Mouse (Mus musculus) hindbrain, embryonic 14.5 days (tissue): ENCODE results near the gene St3gal3. TPM values are rescaled to one million over a fixed set of nuclear protein-coding genes. Genes with fewer than 3 reads are reported as not detected.

Experiments
- ATAC-seq: fragments of 200-750 bp; cut with Nextera tagmentation; 2 replicates; pipeline ENCODE4 v1.8.0; 2017; ENCODE audit warnings: moderate number of reproducible peaks, mild to moderate bottlenecking, moderate TSS enrichment, moderate library complexity; ENCODE audit not compliant: low FRiP score
- DNase-seq: peaks from one replicate; pipeline ENCODE4 v3.0.0-alpha.2; 2015; ENCODE audit warnings: low spot score
- H3K27ac ChIP-seq: fragments of 300-500 bp; sonication (generic); 2 replicates; pipeline ENCODE4 v1.5.1; 2014; ENCODE audit warnings: mild to moderate bottlenecking, moderate library complexity
- H3K27me3 ChIP-seq: fragments of 300-500 bp; sonication (generic); 2 replicates; pipeline ENCODE4 v1.6.1; 2014; ENCODE audit warnings: mild to moderate bottlenecking, low read length, mixed read lengths; ENCODE audit not compliant: control insufficient read depth, insufficient read depth
- H3K36me3 ChIP-seq: fragments of 300-500 bp; sonication (generic); replicated peaks from 2 replicates; pipeline ENCODE4 v1.6.1; 2014; ENCODE audit not compliant: control insufficient read depth, insufficient read depth
- H3K4me1 ChIP-seq: fragments of 300-500 bp; sonication (generic); replicated peaks from 2 replicates; pipeline ENCODE4 v1.6.1; 2014; ENCODE audit warnings: antibody characterized with exemption, low read length, mixed read lengths; ENCODE audit not compliant: control insufficient read depth, insufficient read depth
- H3K4me2 ChIP-seq: fragments of 300-500 bp; sonication (generic); replicated peaks from 2 replicates; pipeline ENCODE4 v1.6.1; 2014; ENCODE audit warnings: mild to moderate bottlenecking, moderate library complexity
- H3K4me3 ChIP-seq: fragments of 300-500 bp; sonication (generic); replicated peaks from 2 replicates; pipeline ENCODE4 v1.5.1; 2014; ENCODE audit warnings: mild to moderate bottlenecking, low read length
- H3K9ac ChIP-seq: fragments of 300-500 bp; sonication (generic); 2 replicates; pipeline ENCODE4 v1.6.1; 2014
- H3K9me3 ChIP-seq: fragments of 300-500 bp; sonication (generic); 2 replicates; pipeline ENCODE4 v1.6.1; 2016; ENCODE audit warnings: low read length; ENCODE audit not compliant: control insufficient read depth
- WGBS: fragments of 180-500 bp; shearing (Covaris S2); extraction: QIAGEN DNeasy Blood & Tissue Kit; methylation state at CpG from one replicate; pipeline ENCODE4 v1.1.7; 2014; 5-methylcytosine and 5-hydroxymethylcytosine counted together
- polyA plus RNA-seq: library from polyadenylated mRNA; unstranded; fragments of >200 nt; fragmentation: Nextera tagmentation; extraction: Ambion mirVana; gene quantifications from 2 replicates; pipeline ENCODE4 v1.2.1, GENCODE M21; 2014

St3gal3 gene
- polyA plus RNA-seq, 1 experiment from 2014 or later: 11.5 TPM

- H3K36me3 ChIP-seq: peaks cover 51% of the 10 kb centered on the region
- H3K4me3 ChIP-seq: peak overlapping the region; percentile 13
- H3K27me3 ChIP-seq: no peaks in the 10 kb centered on the region
- 47% methylated on average over 8 of the region's 8 CpGs for WGBS
- H3K9me3 ChIP-seq: no peaks in the 10 kb centered on the region
- H3K4me1 ChIP-seq: peaks cover 49% of the 10 kb centered on the region
- H3K4me2 ChIP-seq: peak overlapping the region; percentile 52
- H3K27ac ChIP-seq: peak overlapping the region; percentile 78
- ATAC-seq (peak; percentile 77), DNase-seq (peak; percentile 50)
- peak overlapping the region; percentile 38 for H3K9ac ChIP-seq
These were observed 225.8 kb downstream of the St3gal3 start for GRCm38 (mm10) chr4:117908834-117909453.

GRCm38 (mm10) chr4:117906196-117906595 lies 228.5 kb downstream of the St3gal3 start:
- H3K4me3 ChIP-seq: no peak overlapping the region
- DNase-seq (no peak), ATAC-seq (no peak)
- no peak overlapping the region for H3K27ac ChIP-seq
- H3K9me3 ChIP-seq: no peaks in the 10 kb centered on the region
- H3K27me3 ChIP-seq: no peaks in the 10 kb centered on the region
- 86% methylated on average over 3 of the region's 3 CpGs for WGBS
- peaks cover 30% of the 10 kb centered on the region for H3K4me1 ChIP-seq
- H3K4me2 ChIP-seq: no peak overlapping the region
- H3K36me3 ChIP-seq: peaks cover 65% of the 10 kb centered on the region
- no peak overlapping the region for H3K9ac ChIP-seq

DNA sequence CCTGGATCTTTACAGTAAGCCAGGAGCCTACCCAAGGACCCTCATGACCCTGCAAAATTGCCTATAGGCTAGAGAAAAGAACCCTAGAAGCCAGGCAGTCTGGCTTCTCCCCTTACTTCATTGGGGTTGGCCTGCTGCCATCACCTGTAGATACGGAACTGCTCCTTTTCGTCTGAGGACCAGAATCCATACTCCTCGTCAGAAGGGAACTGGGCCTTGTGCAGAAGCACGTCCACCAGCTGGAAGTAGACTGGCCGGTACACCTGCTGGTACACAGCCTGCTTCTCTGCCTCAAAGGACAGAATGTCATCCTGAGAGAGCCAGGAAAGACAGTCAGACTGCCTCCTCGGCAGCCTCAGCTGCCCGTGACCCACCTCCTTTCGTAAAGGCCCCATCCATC lies 230.0 kb downstream of the St3gal3 start:
- no peak for ATAC-seq
- H3K9me3 ChIP-seq: no peaks in the 10 kb centered on the region
- H3K36me3 ChIP-seq: peaks cover 70% of the 10 kb centered on the region
- no peaks in the 10 kb centered on the region for H3K27me3 ChIP-seq
- no peak overlapping the region for H3K27ac ChIP-seq
- H3K4me1 ChIP-seq: peaks cover 21% of the 10 kb centered on the region
- H3K4me2 ChIP-seq: no peak overlapping the region
- no peak for DNase-seq
- 95% methylated on average over 8 of the region's 8 CpGs for WGBS
- H3K9ac ChIP-seq: no peak overlapping the region
- no peak overlapping the region for H3K4me3 ChIP-seq

- Histone ChIP-seq H3K9ac (no peak overlapping the region), H3K4me1 (peaks cover 15% of the 10 kb centered on the region), H3K9me3 (no peaks in the 10 kb centered on the region), H3K36me3 (peaks cover 76% of the 10 kb centered on the region), H3K4me2 (no peak overlapping the region), H3K4me3 (no peak overlapping the region), H3K27me3 (no peaks in the 10 kb centered on the region), H3K27ac (no peak overlapping the region)
- 91% methylated on average over 10 of the region's 10 CpGs for WGBS
- ATAC-seq (no peak), DNase-seq (no peak)
These were observed 230.6 kb downstream of the St3gal3 start for GRCm38 (mm10) chr4:117904094-117904493.

DNA sequence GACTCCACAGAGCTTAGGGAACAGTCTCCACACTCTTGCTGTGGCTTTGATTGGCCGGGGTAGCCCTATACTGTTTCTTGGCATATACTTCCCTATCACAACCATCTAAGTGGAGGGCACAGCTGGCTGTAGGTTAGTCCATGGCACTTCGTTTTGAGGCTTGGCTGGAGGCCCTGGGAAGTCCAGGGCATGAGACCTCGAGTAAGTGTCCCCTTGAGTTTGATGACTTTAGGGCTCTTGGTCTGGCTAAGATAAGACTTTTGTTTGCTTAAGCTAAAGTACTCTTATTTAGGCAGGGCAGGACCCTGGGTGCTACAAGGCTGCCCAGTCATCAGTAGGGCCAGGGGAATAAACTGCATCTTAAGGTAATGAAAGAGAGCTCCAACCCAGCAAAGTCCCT lies 236.6 kb downstream of the St3gal3 start:
- DNase-seq (no peak), ATAC-seq (no peak)
- H3K27ac ChIP-seq: no peak overlapping the region
- no peak overlapping the region for H3K4me3 ChIP-seq
- H3K9me3 ChIP-seq: no peaks in the 10 kb centered on the region
- no peak overlapping the region for H3K9ac ChIP-seq
- WGBS: 92% methylated on average over 3 of the region's 3 CpGs
- H3K27me3 ChIP-seq: no peaks in the 10 kb centered on the region
- no peak overlapping the region for H3K4me2 ChIP-seq
- no peaks in the 10 kb centered on the region for H3K4me1 ChIP-seq
- H3K36me3 ChIP-seq: peaks cover 97% of the 10 kb centered on the region

DNA sequence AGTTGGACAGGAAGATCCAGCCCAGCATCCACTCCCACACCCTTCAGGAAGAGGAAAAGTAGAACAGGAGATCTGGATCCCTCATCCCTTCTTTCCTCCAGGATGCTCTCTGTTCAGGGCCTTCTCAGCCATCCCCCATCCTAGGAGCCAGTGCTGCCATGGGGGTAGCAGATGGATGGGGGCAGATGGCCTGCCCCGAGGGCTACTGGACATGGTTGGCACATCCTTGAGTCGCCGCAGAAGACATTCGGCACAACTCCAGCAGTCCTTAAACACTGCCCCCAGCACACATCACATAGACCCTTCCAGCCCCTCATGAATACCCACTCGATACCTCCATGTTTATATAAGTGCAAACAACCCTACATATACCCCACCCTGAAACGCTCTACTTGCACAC lies 238.7 kb downstream of the St3gal3 start:
- DNase-seq (no peak), ATAC-seq (no peak)
- H3K4me2 ChIP-seq: no peak overlapping the region
- 94% methylated on average over 6 of the region's 6 CpGs for WGBS
- H3K27me3 ChIP-seq: no peaks in the 10 kb centered on the region
- no peak overlapping the region for H3K27ac ChIP-seq
- H3K36me3 ChIP-seq: peaks cover 76% of the 10 kb centered on the region
- H3K9ac ChIP-seq: no peak overlapping the region
- no peak overlapping the region for H3K4me3 ChIP-seq
- H3K4me1 ChIP-seq: peaks cover 5% of the 10 kb centered on the region
- H3K9me3 ChIP-seq: no peaks in the 10 kb centered on the region

DNA sequence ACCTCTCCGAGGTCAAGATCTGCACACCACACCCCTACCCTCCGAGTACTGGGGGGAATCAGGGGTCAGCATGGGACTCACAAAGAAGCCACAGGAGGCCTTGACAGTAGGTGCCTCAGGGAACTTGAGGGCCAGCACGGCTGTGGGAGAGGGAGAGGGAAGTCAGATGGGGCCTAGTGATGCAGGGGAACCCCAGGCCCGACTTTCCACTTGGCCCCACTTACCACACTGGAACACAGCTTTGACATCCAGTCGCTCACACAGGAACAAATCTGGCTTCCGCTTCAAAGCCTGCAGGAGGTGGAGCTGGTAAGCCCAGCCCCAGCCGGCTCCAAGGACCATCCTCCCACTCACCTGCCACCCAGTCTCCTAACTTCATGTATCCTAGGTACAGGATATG lies 239.4 kb downstream of the St3gal3 start:
- WGBS: 85% methylated on average over 7 of the region's 7 CpGs
- Histone ChIP-seq H3K36me3 (peaks cover 69% of the 10 kb centered on the region), H3K4me3 (no peak overlapping the region), H3K9me3 (no peaks in the 10 kb centered on the region), H3K4me1 (peaks cover 7% of the 10 kb centered on the region), H3K27me3 (no peaks in the 10 kb centered on the region), H3K4me2 (no peak overlapping the region), H3K9ac (no peak overlapping the region), H3K27ac (no peak overlapping the region)
- no peak for DNase-seq
- ATAC-seq: no peak

DNA sequence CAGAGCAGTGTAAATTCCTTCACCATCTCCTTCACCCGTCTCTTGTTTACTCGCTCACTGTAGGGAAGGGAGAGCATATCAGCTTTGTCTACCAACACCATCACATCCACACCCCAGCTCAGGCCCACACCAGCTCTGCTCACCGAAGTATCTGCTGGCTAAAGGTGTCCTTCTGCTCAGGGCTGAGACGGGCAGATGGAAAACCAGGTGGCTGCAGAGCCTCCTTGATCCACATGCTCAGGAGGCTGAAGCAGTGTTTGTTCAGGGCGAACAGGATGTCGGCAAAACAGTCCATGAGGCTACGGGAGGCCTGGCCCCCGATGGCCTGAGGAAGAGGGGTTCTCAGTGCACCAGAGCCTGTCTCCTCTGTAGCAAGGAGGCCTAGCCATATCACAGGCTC lies 240.1 kb downstream of the St3gal3 start:
- Histone ChIP-seq H3K4me1 (peaks cover 7% of the 10 kb centered on the region), H3K9me3 (no peaks in the 10 kb centered on the region), H3K4me3 (no peak overlapping the region), H3K9ac (no peak overlapping the region), H3K27me3 (no peaks in the 10 kb centered on the region), H3K27ac (no peak overlapping the region), H3K4me2 (no peak overlapping the region), H3K36me3 (peaks cover 62% of the 10 kb centered on the region)
- DNase-seq: no peak
- no peak for ATAC-seq
- 90% methylated on average over 8 of the region's 8 CpGs for WGBS

DNA sequence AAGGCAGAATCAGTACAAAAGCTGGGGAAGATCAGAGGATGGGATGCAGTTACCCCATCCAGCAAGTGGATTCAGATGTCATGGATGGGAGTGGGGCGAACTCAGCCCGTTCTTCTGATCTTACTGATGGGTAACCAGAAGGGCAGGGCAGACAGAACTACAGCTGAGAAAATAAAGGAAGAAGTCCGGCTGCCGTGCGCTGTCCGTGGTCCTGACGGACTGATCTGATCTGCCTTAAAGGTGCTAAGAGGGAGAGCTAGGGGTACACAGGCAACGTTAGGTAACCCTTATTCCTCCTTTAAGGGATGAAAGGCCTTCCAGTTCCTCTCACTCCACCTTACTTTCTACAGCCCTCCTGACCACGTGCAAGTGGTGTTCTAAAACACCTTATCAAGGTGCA lies 241.3 kb downstream of the St3gal3 start:
- Histone ChIP-seq H3K36me3 (peaks cover 57% of the 10 kb centered on the region), H3K27ac (no peak overlapping the region), H3K9ac (no peak overlapping the region), H3K9me3 (no peaks in the 10 kb centered on the region), H3K4me3 (no peak overlapping the region), H3K4me1 (peaks cover 7% of the 10 kb centered on the region), H3K27me3 (no peaks in the 10 kb centered on the region), H3K4me2 (no peak overlapping the region)
- 24% methylated on average over 9 of the region's 9 CpGs for WGBS
- DNase-seq (no peak), ATAC-seq (no peak)

- Histone ChIP-seq H3K36me3 (peaks cover 41% of the 10 kb centered on the region), H3K4me3 (peak within 1 kb of the TSS; percentile 64), H3K9me3 (no peaks in the 10 kb centered on the region), H3K4me2 (peak within 1 kb of the TSS; percentile 86), H3K9ac (peak within 1 kb of the TSS; percentile 60), H3K27me3 (no peaks in the 10 kb centered on the region), H3K4me1 (peaks cover 7% of the 10 kb centered on the region), H3K27ac (no peak within 1 kb of the TSS)
- ATAC-seq (peak; percentile 85), DNase-seq (peak; percentile 93)
- under 1% methylated on average over 21 of the region's 21 CpGs for WGBS
These were observed 243.0 kb downstream of the St3gal3 start, which contains the start of gene Dph2 for GRCm38 (mm10) chr4:117891738-117892161. Dph2 (minus strand) TSS chr4:117892032.
